Mouse (Mus musculus): ENCODE results near the gene Slc25a39.
A peak's percentile ranks its signal among the peaks of the same experiment; 100 is the strongest.

Slc25a39 gene

DNA sequence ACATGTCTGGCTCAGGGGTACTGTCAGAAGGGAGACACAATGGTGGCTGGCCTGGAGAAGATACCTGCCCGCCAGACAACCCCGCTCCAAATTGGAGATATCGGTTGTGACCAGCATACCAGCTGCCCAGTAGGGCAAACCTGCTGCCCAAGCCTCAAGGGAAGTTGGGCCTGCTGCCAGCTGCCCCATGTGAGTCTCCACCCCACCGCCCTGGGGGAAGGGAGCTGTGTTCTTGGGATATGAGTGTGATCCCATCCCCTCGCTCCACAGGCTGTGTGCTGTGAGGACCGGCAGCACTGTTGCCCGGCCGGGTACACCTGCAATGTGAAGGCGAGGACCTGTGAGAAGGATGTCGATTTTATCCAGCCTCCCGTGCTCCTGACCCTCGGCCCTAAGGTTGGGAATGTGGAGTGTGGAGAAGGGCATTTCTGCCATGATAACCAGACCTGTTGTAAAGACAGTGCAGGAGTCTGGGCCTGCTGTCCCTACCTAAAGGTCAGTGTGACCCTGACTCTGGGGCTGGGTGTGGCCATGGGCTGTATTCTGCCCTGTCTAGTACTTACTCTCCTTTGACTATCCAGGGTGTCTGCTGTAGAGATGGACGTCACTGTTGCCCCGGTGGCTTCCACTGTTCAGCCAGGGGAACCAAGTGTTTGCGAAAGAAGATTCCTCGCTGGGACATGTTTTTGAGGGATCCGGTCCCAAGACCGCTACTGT, 28.2 kb upstream of the Slc25a39 start:
- peak; percentile 52 to 61 for DNase-seq

DNA sequence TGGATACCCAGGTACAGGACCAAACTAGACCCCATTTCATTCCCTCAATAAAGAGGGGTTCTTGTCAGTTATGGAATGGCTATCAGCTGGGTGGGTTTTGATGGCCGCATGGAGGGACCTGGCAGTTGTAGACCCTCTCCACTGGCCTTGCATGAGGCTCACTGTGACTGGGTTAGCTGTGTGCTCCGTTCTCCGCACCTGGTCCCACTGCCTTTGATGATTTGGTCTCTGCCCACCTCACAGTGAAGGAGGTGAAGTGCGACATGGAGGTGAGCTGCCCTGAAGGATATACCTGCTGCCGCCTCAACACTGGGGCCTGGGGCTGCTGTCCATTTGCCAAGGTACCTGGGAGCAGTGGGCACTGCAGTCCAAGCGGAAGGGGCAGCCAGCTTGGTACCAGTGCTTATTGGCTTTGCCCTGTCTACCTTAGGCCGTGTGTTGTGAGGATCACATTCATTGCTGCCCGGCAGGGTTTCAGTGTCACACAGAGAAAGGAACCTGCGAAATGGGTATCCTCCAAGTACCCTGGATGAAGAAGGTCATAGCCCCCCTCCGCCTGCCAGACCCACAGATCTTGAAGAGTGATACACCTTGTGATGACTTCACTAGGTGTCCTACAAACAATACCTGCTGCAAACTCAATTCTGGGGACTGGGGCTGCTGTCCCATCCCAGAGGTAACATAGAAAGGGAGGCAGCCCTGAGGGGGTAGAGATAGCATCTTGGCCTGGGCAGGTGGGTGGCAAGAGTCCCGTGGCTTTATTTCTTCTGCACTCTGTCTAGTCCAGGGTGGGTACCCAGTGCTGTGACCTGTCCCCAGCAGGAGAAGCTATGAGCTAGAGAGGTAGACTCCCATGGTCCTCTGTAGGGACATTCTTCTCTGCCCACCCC, 27.3 kb upstream of the Slc25a39 start:
- peak in 1 of 2 experiments; percentile 6 for DNase-seq

DNA sequence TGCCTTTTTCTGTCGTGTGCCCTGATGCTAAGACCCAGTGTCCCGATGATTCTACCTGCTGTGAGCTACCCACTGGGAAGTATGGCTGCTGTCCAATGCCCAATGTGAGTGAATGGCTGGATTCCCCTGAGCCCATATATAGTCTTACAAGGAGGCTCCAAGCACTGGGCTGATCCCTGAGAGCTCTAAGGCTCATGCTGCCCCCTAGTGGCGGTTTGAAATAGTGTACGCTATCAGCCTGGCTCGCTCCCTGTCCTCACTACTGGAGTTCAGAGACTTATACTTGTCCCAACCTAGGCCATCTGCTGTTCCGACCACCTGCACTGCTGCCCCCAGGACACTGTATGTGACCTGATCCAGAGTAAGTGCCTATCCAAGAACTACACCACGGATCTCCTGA, 26.7 kb upstream of the Slc25a39 start:
- peak; percentile 92 for DNase-seq

DNA sequence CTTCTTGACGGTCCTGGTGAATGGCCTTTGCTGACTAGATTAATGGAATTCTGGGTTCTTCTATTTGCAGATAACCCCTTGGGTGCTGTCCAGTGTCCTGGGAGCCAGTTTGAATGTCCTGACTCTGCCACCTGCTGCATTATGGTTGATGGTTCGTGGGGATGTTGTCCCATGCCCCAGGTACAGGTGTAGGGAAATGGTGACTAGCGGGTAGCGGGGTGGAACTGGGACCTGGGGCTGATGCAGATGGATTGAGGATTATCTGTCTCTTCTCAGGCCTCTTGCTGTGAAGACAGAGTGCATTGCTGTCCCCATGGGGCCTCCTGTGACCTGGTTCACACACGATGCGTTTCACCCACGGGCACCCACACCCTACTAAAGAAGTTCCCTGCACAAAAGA, 26.1 kb upstream of the Slc25a39 start:
- DNase-seq = peak in 1 of 2 experiments; percentile 16

DNA sequence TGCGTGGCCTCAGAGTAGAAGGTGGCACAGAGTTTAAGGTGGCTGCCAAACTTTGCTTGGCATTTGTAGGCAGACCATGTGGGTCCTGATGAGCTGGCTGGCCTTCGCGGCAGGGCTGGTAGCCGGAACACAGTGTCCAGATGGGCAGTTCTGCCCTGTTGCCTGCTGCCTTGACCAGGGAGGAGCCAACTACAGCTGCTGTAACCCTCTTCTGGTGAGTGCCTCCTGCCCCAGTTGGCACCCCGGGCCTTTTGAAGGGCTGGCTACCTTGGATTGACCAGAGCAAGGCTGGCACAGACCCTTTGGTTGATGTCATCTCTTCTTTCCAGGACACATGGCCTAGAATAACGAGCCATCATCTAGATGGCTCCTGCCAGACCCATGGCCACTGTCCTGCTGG, 25.1 kb upstream of the Slc25a39 start:
- no peak for DNase-seq

DNA sequence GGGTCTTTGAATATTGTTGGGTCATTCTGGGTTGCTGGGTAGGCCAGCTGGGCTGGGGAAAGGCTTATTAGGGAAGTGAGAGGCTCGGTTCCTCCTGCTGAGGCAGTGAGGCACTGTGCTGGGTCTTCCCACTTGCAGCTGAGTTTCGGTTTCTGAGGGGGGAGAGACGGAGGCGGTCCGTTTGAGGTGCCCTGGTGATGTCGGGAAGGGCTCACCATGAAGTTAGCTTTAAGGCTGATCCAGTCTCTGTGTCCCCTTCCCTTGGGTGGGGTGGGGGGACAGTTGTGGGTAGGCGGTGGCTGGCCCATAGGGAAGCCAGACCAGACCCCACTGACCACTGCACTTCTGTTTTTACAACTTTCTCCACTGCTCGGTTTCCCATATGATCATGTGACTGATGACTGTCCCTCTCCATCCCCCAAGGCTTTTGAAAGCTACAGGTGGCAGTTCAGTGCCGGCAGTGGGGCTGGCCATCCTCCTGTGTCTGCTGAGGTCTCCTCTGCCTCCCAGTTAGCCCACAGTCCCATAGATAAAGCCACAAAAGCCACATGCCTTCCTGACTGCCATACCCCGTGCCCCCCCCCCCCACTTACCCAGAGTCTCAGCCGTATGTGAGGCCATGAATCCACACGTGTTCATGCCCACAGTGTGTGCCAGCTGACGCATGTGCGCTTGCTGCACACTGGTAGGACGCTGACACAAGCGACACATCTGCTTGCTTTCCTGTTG, 24.5 kb upstream of the Slc25a39 start:
- peak; percentile 7 to 15 for DNase-seq

DNA sequence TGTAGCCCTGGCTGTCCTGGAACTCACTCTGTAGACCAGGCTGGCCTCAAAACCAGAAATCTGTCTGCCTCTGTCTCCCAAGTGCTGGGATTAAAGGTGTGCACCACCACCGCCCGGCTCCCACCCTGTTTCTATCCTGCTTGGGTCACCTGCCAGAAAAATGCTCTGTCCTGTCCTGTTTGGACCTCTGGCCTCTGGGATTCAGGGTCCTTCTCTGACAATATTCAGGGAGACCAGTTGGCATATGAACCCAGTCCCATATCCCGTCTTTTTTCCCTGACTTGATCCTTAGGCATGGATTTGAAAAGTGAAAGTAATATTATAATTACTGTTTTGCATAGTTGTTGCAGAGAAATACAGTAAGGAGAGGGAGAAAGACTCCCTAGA, 24.0 kb upstream of the Slc25a39 start:
- no peak for DNase-seq

DNA sequence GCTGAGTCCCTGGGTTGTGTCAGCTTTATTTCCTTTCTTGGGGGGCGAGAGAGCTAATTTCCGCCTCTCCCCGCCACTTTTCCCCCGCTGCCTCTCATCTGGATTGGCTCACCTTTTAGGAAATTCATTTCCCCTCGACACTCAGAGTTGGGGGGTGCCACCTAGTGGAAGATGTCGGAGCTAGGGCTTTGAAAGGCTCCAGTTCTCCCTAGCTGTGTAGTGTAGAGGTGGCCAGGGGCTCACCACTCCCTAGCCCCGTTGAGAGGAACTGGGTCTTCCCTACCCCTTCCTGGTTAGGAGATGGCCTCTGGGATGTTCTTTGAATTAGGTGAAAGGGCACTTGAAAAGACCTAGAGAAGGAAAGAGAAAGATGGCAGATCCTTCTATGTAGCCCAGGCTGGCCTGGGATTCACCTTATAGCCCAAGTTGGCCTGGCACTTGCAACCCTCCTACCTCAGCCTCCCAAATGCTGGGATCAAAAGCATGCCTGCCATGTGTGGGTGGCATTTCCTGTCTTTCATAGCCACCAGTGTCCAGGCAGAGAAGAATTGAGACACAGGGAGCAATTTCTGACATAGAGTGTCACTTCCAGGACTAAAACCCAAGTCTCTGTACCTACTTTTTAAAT, 23.4 kb upstream of the Slc25a39 start:
- DNase-seq = peak; percentile 88 to 92

DNA sequence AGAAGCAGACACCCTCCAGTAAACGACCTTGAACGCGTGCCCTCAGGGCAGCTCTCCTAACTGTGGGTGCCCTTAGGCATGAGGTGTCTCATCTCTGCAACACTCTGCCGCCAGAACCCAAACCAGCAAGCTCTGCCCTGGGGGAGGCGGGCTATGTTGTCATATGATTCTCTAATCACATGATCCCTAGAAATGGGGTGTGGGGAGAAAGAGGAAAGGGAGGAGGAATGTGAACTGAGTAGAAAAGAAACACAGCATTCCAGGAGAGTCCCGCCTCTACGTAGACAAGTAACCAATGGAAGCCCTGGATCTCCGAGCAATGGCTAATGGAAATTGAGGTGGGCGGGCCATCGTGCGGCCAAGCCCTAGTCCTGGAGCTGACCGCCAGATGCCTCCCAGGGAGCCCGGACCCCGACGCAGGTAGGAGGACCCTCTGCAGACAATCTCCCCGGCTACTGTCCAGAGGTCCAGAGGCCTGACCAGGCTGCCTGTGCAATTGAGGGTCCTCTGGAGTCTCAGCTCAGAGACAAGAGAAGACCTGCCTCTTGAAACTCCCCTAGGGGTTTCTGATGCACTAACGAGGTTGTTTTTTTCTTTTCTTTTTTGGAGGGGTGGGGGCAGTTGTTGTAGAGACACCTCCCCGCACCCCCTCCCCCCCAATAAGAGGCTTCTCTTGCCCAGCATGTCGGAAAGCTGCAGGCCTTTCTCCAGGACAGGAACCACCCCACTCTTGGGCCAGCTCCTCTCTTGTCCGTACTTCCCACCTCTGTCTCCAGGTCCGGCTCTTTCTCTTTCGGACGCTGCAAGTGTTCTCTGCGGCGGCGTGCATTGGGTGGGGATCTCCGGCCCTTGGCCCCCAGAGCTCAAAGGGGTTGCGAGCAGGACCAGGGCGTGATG, 22.6 kb upstream of the Slc25a39 start, which contains the start of gene Grn:
Gene Grn (plus strand): TSS at position 195 of the 897 bp plus-strand sequence.
- peak; percentile 88 to 94 for DNase-seq

DNA sequence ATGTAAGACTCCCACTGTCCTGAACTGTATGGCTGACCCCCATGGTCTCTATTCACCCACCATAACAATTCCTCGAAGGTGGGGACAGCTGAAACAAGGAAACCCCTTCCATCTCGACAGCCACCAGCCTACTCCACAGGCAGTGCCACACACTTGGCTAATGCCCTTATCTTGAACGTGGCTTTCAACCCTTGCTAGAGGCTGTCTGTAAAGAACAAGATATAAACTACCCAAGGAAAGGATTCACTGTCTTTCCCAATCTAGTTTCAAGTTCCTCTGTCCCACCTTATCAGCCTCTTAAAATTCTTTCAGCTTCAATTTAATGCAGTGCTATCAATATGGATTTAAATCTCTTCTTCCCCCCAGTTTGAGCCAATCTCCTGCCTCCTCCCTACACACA, 21.8 kb upstream of the Slc25a39 start:
- no peak for DNase-seq

DNA sequence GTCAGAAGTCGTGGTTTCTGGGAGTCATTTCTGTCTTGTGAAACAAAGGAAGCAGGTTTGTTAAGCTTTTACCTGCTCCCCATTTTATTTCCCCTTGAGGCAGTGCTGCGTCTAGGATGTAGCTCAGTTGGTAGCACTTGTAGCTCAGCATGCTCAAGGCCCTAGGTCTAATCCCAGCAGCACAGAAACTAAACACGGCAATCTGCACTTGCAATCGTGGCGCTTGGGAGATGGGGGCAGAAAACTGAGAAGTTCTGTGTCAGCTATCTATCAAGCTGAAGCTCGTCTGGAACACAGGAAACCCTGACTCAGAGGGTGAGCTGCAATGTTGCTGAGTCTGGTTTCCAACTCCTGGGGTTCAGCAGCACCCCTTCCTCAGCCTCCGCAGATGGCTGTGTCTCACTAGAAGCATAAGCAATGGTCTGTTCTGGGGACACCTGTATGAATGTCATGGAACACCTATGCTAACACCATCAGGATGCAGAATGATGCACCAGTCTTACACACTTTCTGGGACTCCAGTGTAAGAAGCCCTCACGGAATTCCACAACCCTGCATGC, 21.3 kb upstream of the Slc25a39 start:
- DNase-seq = no peak

DNA sequence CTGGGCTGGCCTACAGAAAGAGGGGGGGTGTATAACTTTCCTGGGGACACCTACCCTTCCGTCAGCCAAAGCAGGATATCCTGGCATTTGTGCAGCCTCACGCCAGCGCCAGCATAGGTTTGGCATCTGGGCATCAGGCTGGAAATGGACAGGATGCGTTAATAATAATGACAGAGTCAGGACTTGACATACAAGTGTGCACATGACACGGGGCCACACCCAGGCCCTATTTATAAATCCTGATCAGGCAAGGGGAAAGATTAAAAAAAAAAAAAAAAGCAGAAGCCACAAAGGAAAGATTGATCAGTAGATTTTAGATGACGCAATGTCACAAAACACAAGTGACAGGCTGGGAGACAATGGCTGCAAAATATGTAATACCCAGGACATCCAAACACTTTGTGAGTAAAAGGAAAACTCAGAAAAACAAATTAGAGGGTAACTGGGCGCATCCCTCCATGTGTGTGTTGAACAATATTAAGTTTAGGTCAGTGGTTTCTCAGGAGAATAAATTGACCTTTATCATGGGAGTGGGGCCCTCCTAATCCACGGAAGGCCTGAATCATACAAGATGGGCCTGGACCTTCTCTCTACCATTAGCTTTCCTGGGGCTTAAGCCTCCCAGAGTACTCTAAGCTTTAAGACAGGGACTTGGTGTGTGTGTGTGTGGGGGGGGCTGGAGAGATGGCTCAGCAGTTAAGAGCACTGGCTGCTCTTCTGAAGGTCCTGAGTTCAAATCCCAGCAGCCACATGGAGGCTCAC, 18.0 kb upstream of the Slc25a39 start:
- DNase-seq = no peak

DNA sequence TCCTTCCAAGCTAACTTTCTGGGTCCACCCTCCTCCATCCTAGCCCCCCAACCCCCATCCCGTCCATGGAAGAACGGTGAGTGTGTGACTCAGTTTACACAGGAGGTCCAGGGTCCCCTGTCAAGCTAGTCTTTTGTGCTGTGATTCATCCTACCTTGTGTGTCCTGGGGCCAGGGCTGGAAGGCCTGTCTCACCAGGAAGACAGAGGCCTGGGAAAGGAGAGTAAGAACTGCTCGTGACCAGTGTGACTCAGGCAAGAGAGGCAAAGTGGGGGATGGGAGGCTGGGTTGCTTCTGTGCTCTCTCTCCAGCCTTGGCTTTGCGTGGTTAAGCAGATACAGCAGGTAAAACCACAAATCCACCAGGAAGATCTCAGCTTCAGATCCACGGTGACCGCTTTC, 16.9 kb upstream of the Slc25a39 start:
- DNase-seq = no peak

DNA sequence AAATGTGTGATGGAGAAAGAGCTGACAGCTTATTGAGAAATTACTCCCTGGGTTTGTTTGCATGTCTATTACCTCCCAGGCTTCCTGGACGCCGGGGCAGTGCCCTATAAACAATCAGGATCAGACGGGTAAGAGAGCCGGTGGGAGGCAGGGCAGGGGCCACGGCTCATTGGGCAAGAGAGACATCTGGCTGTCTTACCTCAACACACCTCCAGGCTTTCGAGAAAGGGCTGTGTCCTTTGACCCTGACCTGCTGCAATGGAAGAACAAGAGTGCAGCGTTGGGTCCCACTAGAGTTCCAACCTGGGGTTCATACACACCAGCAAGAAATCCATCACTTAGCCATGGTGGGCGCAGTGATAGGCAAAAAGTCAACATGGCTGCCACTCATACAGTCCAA, 13.8 kb upstream of the Slc25a39 start:
- no peak for DNase-seq

DNA sequence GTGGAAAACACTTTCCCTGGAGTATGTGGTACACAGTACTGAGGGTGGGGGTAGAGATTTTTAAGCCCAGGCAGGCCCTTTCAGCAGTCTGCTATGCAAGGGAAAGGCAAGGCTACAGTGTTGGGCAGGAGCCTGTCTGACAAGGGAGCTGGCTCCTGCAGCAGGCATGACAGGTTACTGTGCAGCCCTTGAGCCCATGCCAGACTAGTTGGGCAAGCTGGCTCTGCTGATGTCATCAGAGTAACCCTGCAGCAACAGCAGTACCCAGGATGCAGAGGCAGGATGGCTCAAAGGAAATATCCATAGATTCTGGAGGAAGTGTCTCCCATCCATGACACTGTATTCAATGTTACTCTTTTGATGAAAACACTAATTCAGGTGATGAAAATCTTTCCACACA, 11.1 kb upstream of the Slc25a39 start:
- no peak for DNase-seq

DNA sequence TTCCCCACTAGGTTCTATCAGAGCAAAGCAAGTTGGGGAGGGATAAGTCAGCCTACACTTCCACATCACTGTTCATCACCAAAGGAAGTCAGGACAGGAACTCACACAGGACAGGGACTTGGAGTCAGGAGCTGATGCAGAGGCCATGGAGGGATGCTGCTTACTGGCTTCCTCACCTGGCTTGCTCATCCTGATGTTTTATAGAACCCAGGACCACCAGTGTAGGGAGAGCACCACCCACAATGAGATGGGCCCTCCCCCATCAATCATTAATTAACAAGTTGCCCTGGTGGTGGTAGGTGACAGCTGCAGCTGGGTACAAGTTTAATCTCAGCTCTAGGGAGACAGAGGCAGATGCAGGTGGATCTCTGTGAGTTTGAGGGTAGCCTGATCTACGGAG, 9.4 kb upstream of the Slc25a39 start:
- no peak for DNase-seq

DNA sequence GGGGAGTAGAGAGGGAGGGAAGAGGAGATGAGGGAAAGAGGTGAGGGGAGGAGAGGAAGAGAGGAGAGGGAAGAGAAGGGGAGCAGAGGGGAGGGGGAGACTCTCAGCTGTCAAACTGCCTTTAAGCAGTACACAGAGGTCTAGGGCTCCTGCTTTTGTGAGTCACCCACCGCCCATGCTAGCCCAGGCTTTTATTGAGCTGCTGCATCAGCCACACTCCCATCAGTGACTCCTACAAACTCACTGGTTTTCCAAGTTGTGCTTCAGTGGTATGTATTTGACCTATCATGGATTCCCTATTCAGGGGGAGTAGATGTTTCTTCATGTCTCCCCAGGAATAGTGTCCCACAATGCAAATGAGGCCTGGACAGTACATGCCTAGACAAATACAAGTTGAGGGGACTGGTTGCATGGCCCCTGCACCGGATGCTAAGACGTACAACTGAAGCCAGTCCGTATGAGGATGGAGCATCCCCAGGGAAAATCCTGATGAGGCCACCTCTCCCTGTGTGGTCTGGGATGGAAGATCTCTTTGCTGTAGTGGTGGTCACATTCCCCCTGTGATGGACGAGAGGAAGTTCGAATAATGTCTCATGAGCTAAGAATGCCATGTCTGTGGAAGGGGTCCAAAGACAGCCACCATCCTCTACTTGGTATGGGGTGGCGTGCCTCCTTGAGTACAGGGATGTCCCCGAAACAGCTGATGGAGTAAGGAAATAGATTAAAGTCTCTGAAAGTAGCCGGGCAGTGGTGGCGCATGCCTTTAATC, 7.5 kb upstream of the Slc25a39 start:
- DNase-seq = no peak

DNA sequence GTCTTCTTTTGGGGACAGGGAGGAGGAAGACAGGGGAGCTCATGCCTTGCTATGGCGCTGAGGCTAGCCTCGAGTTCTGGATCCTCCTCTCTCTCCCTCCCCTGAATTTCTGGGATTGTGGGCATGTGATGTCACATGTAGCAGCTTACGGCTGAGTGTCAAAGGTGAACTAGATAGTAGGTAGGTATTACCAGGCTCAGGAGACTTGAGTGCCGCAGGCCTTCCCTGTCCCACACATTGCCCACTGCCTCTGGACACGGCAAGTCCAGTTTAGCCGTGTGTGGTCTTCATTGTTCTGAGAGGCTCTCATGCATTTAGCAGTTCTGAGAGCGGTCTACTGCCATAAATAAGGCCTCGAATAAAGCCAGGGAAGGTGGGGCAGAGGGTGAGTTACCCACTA, 5.3 kb upstream of the Slc25a39 start:
- no peak for DNase-seq

DNA sequence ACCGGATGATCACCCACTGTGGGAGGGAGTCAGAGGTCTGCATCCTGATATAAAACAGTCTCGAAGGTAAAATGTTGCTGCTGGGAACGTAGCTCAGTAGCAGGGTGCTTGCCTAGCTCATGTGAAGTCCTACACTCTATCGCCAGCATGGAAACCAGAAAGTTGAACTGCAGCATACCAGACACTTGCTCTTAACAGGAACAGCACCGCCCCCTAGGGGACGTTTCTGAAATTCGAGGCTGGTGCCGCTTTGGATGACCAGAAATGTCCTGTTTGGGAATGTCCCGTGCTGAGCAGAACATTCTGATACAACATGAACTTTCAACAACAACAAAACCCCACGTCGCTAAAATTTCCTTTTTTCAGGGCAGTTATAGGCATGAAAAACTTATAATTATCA, 4.0 kb upstream of the Slc25a39 start:
- DNase-seq = peak; percentile 97

DNA sequence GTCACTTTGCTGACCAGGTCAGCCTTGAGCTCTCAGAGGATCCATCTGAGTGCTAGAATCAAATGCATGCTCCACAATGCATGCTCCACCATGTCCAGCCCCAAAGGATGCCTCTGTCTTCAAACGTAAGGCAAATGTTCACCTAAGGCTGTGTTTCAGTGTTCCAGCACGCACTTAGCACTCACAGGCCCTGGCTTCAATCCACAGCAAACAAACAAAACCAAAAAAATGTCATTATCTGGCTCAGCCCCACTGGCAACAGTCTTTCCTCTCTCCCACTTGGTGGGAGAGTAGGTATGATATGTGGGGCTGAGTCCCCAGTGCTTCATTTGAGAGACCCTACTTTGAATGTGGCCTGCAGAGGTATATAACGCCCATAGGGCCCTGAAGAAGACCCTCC, 3.3 kb upstream of the Slc25a39 start:
- no peak for DNase-seq
